Mouse (Mus musculus): ENCODE data around the gene Srpr. TPM values are rescaled to one million over a fixed set of nuclear protein-coding genes. Genes with fewer than 3 reads are reported as not detected.

Srpr gene
- polyA plus RNA-seq, 1 experiment: 39.7 TPM

GRCm38 (mm10) chr9:35192983-35193542, 6.9 kb upstream of the Srpr start:
- no peak overlapping the region for H3K27ac ChIP-seq (ENCODE audit: insufficient read depth, low read depth, low read length)
- peaks cover 36% of the 10 kb centered on the region for H3K36me3 ChIP-seq (ENCODE audit: control insufficient read depth, insufficient read depth, low read length)
- WGBS: 91% methylated on average over 11 of the region's 11 CpGs

GRCm38 (mm10) chr9:35194048-35194447, 5.9 kb upstream of the Srpr start:
- no peak for TF ChIP-seq CTCF (IDR thresholded peaks at IDR 0.05; ENCODE audit: extremely low read depth, insufficient read length, insufficient replicate concordance, low read depth, low read length)
- no peak for TF ChIP-seq POLR2A (IDR thresholded peaks at IDR 0.05; ENCODE audit: low read depth, low read length)
- H3K4me3 ChIP-seq (ENCODE audit: low read depth, low read length): no peak overlapping the region
- peaks cover 26% of the 10 kb centered on the region for H3K36me3 ChIP-seq (ENCODE audit: control insufficient read depth, insufficient read depth, low read length)
- no peaks in the 10 kb centered on the region for H3K27me3 ChIP-seq (ENCODE audit: control insufficient read depth, insufficient read depth, low read length)
- 91% methylated on average over 3 of the region's 3 CpGs for WGBS
- H3K27ac ChIP-seq (ENCODE audit: insufficient read depth, low read depth, low read length): no peak overlapping the region
- no peaks in the 10 kb centered on the region; the same call in 1 of the 2 replicates for H3K4me1 ChIP-seq (ENCODE audit: control insufficient read depth, insufficient read depth, insufficient read length, low read length)

More at GRCm38 (mm10) chr9:35192983-35193542, 6.9 kb upstream of the Srpr start:
- H3K4me1 ChIP-seq (ENCODE audit: control insufficient read depth, insufficient read depth, insufficient read length, low read length): no peaks in the 10 kb centered on the region
- no peak overlapping the region for H3K4me3 ChIP-seq (ENCODE audit: low read depth, low read length)
- TF ChIP-seq CTCF (IDR thresholded peaks at IDR 0.05; ENCODE audit: extremely low read depth, insufficient read length, insufficient replicate concordance, low read depth, low read length): no peak
- TF ChIP-seq POLR2A (IDR thresholded peaks at IDR 0.05; ENCODE audit: low read depth, low read length): no peak
- no peaks in the 10 kb centered on the region for H3K27me3 ChIP-seq (ENCODE audit: control insufficient read depth, insufficient read depth, low read length)

- H3K27me3 ChIP-seq (ENCODE audit: control insufficient read depth, insufficient read depth, low read length): no peaks in the 10 kb centered on the region
- peaks cover 3% of the 10 kb centered on the region; the same call in 1 of the 2 replicates for H3K4me1 ChIP-seq (ENCODE audit: control insufficient read depth, insufficient read depth, insufficient read length, low read length)
- WGBS: 95% methylated on average over 3 of the region's 3 CpGs
- no peak for TF ChIP-seq CTCF (IDR thresholded peaks at IDR 0.05; ENCODE audit: extremely low read depth, insufficient read length, insufficient replicate concordance, low read depth, low read length)
- no peak for TF ChIP-seq POLR2A (IDR thresholded peaks at IDR 0.05; ENCODE audit: low read depth, low read length)
- no peak overlapping the region for H3K27ac ChIP-seq (ENCODE audit: insufficient read depth, low read depth, low read length)
- H3K36me3 ChIP-seq (ENCODE audit: control insufficient read depth, insufficient read depth, low read length): no peaks in the 10 kb centered on the region; the same call in 1 of the 2 replicates
- no peak overlapping the region for H3K4me3 ChIP-seq (ENCODE audit: low read depth, low read length)
These were observed 2.4 kb upstream of the Srpr start for GRCm38 (mm10) chr9:35197625-35198024.

DNA sequence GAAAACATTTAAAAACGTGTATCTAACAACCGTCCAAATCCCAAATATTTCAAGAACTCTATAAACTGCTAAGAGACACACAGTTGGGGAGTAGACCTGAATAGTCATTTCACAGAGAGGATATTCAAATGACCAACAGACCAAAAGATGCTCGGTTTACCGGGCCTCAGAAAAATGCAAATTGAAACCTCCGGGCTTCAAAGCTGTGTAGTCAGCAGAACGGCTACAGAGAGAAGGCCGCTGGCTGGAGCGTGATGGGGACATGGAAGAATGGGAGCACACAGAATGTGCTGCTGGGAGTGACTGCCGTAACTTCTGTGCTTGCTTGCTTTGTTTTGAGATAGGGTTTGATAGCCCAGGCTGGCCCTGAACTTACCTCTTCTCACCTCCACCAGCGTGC, 1.6 kb upstream of the Srpr start:
- Histone ChIP-seq H3K36me3 (ENCODE audit: control insufficient read depth, insufficient read depth, low read length) (no peaks in the 10 kb centered on the region), H3K27ac (ENCODE audit: insufficient read depth, low read depth, low read length) (no peak overlapping the region), H3K4me3 (ENCODE audit: low read depth, low read length) (no peak overlapping the region), H3K27me3 (ENCODE audit: control insufficient read depth, insufficient read depth, low read length) (no peaks in the 10 kb centered on the region), H3K4me1 (ENCODE audit: control insufficient read depth, insufficient read depth, insufficient read length, low read length) (peaks cover 3% of the 10 kb centered on the region; the same call in 1 of the 2 replicates)
- 85% methylated on average over 10 of the region's 10 CpGs for WGBS
- TF ChIP-seq POLR2A (IDR thresholded peaks at IDR 0.05; ENCODE audit: low read depth, low read length): no peak
- TF ChIP-seq CTCF (IDR thresholded peaks at IDR 0.05; ENCODE audit: extremely low read depth, insufficient read length, insufficient replicate concordance, low read depth, low read length): no peak

DNA sequence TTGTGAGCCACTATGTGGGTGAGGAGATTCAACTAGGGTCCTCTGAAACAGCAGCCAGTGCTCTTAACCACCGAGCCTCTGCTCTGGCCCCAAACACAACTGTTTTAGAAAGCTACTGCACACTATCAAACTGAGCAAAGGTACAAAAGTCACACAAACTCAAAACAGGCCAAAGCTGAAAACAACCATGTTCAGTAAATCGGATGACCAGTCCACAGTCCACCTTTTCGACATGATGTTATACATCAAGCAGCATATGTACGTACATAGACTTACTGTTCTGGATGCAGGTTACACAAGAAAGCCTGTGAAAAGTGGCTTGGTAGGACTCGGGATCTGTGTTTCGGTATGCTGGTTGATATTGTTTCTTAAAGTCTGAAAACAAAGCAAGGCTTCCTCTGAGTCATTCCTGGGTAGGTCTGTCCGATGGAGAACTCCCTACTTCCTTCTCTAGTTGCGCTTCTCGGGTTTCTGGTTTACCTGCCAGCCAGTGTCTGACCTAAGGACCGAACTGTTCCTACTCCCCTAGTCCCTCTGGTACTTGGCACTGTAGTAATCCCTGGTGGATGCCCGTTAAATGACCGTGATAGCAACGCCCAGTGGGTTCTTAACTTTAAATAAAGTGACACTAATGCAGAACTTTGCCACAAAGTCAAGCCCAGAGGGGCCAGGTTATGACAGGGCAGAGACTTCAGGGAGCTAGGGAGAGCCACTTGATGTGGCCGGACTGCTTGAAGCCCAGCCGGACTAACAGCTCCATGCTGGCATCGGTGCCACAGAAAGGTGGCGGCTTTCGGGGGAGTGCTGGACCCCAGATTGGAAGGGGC, 817 bp upstream of the Srpr start:
- Histone ChIP-seq H3K4me1 (ENCODE audit: control insufficient read depth, insufficient read depth, insufficient read length, low read length) (peaks cover 3% of the 10 kb centered on the region; the same call in 1 of the 2 replicates), H3K36me3 (ENCODE audit: control insufficient read depth, insufficient read depth, low read length) (no peaks in the 10 kb centered on the region), H3K27ac (ENCODE audit: insufficient read depth, low read depth, low read length) (peak overlapping the region; percentile 62), H3K4me3 (ENCODE audit: low read depth, low read length) (peak overlapping the region; percentile 96), H3K27me3 (ENCODE audit: control insufficient read depth, insufficient read depth, low read length) (no peaks in the 10 kb centered on the region)
- TF ChIP-seq POLR2A (IDR thresholded peaks at IDR 0.05; ENCODE audit: low read depth, low read length) (no peak), CTCF (IDR thresholded peaks at IDR 0.05; ENCODE audit: extremely low read depth, insufficient read length, insufficient replicate concordance, low read depth, low read length) (no peak)
- WGBS: 15% methylated on average over 18 of the region's 18 CpGs

DNA sequence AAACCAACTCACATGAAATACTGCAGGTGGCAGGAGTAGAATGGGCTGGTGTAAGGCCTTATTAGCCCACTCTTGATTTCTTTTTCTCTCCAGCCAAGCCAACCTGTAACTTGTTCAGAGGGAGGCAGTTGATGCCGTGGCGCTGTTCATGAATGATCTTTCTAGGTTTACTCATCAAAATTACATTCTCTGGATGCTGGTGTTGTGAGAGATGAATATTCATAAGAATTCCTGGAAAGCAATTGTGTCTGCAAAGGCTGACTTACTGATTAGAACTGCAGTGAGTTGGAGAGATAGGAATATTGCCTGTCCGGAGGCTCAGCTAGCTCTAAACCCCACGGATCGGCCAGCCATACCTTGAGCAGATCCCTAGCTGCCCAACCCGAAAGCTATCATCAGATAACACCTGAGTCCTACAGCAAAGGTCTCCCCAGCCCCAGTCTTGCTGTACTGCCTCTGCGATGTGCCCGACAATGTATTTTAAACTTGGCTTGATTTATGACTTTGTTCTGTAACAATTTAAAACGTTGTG, 620 bp downstream of the Srpr start:
- H3K27me3 ChIP-seq (ENCODE audit: control insufficient read depth, insufficient read depth, low read length): no peaks in the 10 kb centered on the region
- no peak overlapping the region for H3K27ac ChIP-seq (ENCODE audit: insufficient read depth, low read depth, low read length)
- peaks cover 3% of the 10 kb centered on the region; the same call in 1 of the 2 replicates for H3K4me1 ChIP-seq (ENCODE audit: control insufficient read depth, insufficient read depth, insufficient read length, low read length)
- H3K36me3 ChIP-seq (ENCODE audit: control insufficient read depth, insufficient read depth, low read length): peaks cover 11% of the 10 kb centered on the region
- TF ChIP-seq POLR2A (IDR thresholded peaks at IDR 0.05; ENCODE audit: low read depth, low read length) (no peak), CTCF (IDR thresholded peaks at IDR 0.05; ENCODE audit: extremely low read depth, insufficient read length, insufficient replicate concordance, low read depth, low read length) (no peak)
- no peak overlapping the region for H3K4me3 ChIP-seq (ENCODE audit: low read depth, low read length)
- WGBS: 45% methylated on average over 9 of the region's 9 CpGs

DNA sequence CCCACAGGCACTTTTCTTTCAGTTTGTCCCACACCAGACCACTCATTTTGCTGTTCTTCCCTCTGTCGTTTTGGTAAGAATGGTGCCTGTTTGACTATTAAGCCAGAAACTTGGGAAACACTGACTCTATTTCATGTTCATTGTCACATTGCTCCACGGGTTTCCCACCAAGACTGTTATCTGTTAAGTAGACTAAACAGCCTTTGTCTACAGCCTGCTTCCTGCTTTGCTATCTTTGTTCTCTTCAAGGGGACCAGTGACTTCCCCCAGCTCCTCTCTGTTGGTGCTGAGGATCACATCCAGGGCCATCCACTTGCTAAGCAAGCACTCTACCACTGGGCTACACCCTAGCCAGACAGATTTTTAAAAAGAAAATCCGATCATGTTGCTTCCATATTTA, 3.6 kb downstream of the Srpr start:
- TF ChIP-seq CTCF (IDR thresholded peaks at IDR 0.05; ENCODE audit: extremely low read depth, insufficient read length, insufficient replicate concordance, low read depth, low read length) (no peak), POLR2A (IDR thresholded peaks at IDR 0.05; ENCODE audit: low read depth, low read length) (no peak)
- no peak overlapping the region for H3K4me3 ChIP-seq (ENCODE audit: low read depth, low read length)
- peaks cover 33% of the 10 kb centered on the region for H3K36me3 ChIP-seq (ENCODE audit: control insufficient read depth, insufficient read depth, low read length)
- H3K27ac ChIP-seq (ENCODE audit: insufficient read depth, low read depth, low read length): no peak overlapping the region
- WGBS: 39% methylated on average over 3 of the region's 3 CpGs
- peaks cover 3% of the 10 kb centered on the region; the same call in 1 of the 2 replicates for H3K4me1 ChIP-seq (ENCODE audit: control insufficient read depth, insufficient read depth, insufficient read length, low read length)
- no peaks in the 10 kb centered on the region for H3K27me3 ChIP-seq (ENCODE audit: control insufficient read depth, insufficient read depth, low read length)
